Mouse (Mus musculus): ENCODE results near the gene Adamts2. TPM values are rescaled to one million over a fixed set of nuclear protein-coding genes. Genes with fewer than 3 reads are reported as not detected.

Gene Adamts2
- polyA plus RNA-seq, 1 experiment, result 2.6 TPM

GRCm38 (mm10) chr11:50671376-50671775 is 69.5 kb downstream of the Adamts2 start:
- H3K4me3 ChIP-seq (ENCODE audit: low read depth, low read length), result no peak overlapping the region
- no peaks in the 10 kb centered on the region for H3K4me1 ChIP-seq (ENCODE audit: control insufficient read depth, insufficient read depth, insufficient read length, low read length)
- WGBS, result 56% methylated on average over 2 of the region's 2 CpGs
- TF ChIP-seq CTCF (IDR thresholded peaks at IDR 0.05; ENCODE audit: extremely low read depth, insufficient read length, insufficient replicate concordance, low read depth, low read length), result no peak
- no peak for TF ChIP-seq POLR2A (IDR thresholded peaks at IDR 0.05; ENCODE audit: low read depth, low read length)
- H3K27me3 ChIP-seq (ENCODE audit: control insufficient read depth, insufficient read depth, low read length), result no peaks in the 10 kb centered on the region
- no peaks in the 10 kb centered on the region for H3K36me3 ChIP-seq (ENCODE audit: control insufficient read depth, insufficient read depth, low read length)
- no peak overlapping the region for H3K27ac ChIP-seq (ENCODE audit: insufficient read depth, low read depth, low read length)

- Histone ChIP-seq H3K27me3 (ENCODE audit: control insufficient read depth, insufficient read depth, low read length) (no peaks in the 10 kb centered on the region), H3K4me1 (ENCODE audit: control insufficient read depth, insufficient read depth, insufficient read length, low read length) (no peaks in the 10 kb centered on the region)
- 82% methylated on average over 7 of the region's 7 CpGs for WGBS
Observed at GRCm38 (mm10) chr11:50671820-50672310, 70.0 kb downstream of the Adamts2 start.

GRCm38 (mm10) chr11:50672866-50673265 is 71.0 kb downstream of the Adamts2 start:
- H3K27me3 ChIP-seq (ENCODE audit: control insufficient read depth, insufficient read depth, low read length), result no peaks in the 10 kb centered on the region
- TF ChIP-seq CTCF (IDR thresholded peaks at IDR 0.05; ENCODE audit: extremely low read depth, insufficient read length, insufficient replicate concordance, low read depth, low read length), result no peak
- no peak for TF ChIP-seq POLR2A (IDR thresholded peaks at IDR 0.05; ENCODE audit: low read depth, low read length)
- H3K4me3 ChIP-seq (ENCODE audit: low read depth, low read length), result no peak overlapping the region
- 40% methylated on average over 7 of the region's 7 CpGs for WGBS
- H3K27ac ChIP-seq (ENCODE audit: insufficient read depth, low read depth, low read length), result no peak overlapping the region
- no peaks in the 10 kb centered on the region for H3K36me3 ChIP-seq (ENCODE audit: control insufficient read depth, insufficient read depth, low read length)
- no peaks in the 10 kb centered on the region for H3K4me1 ChIP-seq (ENCODE audit: control insufficient read depth, insufficient read depth, insufficient read length, low read length)

More at GRCm38 (mm10) chr11:50671820-50672310, 70.0 kb downstream of the Adamts2 start:
- TF ChIP-seq CTCF (IDR thresholded peaks at IDR 0.05; ENCODE audit: extremely low read depth, insufficient read length, insufficient replicate concordance, low read depth, low read length) (no peak), POLR2A (IDR thresholded peaks at IDR 0.05; ENCODE audit: low read depth, low read length) (no peak)
- no peak overlapping the region for H3K27ac ChIP-seq (ENCODE audit: insufficient read depth, low read depth, low read length)
- no peaks in the 10 kb centered on the region for H3K36me3 ChIP-seq (ENCODE audit: control insufficient read depth, insufficient read depth, low read length)
- H3K4me3 ChIP-seq (ENCODE audit: low read depth, low read length), result no peak overlapping the region

GRCm38 (mm10) chr11:50673525-50674250 is 71.8 kb downstream of the Adamts2 start:
- no peaks in the 10 kb centered on the region for H3K4me1 ChIP-seq (ENCODE audit: control insufficient read depth, insufficient read depth, insufficient read length, low read length)
- no peaks in the 10 kb centered on the region for H3K36me3 ChIP-seq (ENCODE audit: control insufficient read depth, insufficient read depth, low read length)
- H3K4me3 ChIP-seq (ENCODE audit: low read depth, low read length), result no peak overlapping the region
- H3K27me3 ChIP-seq (ENCODE audit: control insufficient read depth, insufficient read depth, low read length), result no peaks in the 10 kb centered on the region
- no peak overlapping the region for H3K27ac ChIP-seq (ENCODE audit: insufficient read depth, low read depth, low read length)
- WGBS, result 65% methylated on average over 7 of the region's 7 CpGs
- TF ChIP-seq POLR2A (IDR thresholded peaks at IDR 0.05; ENCODE audit: low read depth, low read length), result no peak
- no peak for TF ChIP-seq CTCF (IDR thresholded peaks at IDR 0.05; ENCODE audit: extremely low read depth, insufficient read length, insufficient replicate concordance, low read depth, low read length)

- Histone ChIP-seq H3K4me3 (ENCODE audit: low read depth, low read length) (no peak overlapping the region), H3K27ac (ENCODE audit: insufficient read depth, low read depth, low read length) (no peak overlapping the region), H3K36me3 (ENCODE audit: control insufficient read depth, insufficient read depth, low read length) (no peaks in the 10 kb centered on the region), H3K27me3 (ENCODE audit: control insufficient read depth, insufficient read depth, low read length) (no peaks in the 10 kb centered on the region), H3K4me1 (ENCODE audit: control insufficient read depth, insufficient read depth, insufficient read length, low read length) (no peaks in the 10 kb centered on the region)
- TF ChIP-seq POLR2A (IDR thresholded peaks at IDR 0.05; ENCODE audit: low read depth, low read length), result no peak
- no peak for TF ChIP-seq CTCF (IDR thresholded peaks at IDR 0.05; ENCODE audit: extremely low read depth, insufficient read length, insufficient replicate concordance, low read depth, low read length)
- WGBS, result 68% methylated on average over 9 of the region's 9 CpGs
Observed at GRCm38 (mm10) chr11:50674390-50674789, 72.5 kb downstream of the Adamts2 start.

- Histone ChIP-seq H3K36me3 (ENCODE audit: control insufficient read depth, insufficient read depth, low read length) (no peaks in the 10 kb centered on the region), H3K27ac (ENCODE audit: insufficient read depth, low read depth, low read length) (no peak overlapping the region), H3K4me3 (ENCODE audit: low read depth, low read length) (no peak overlapping the region), H3K27me3 (ENCODE audit: control insufficient read depth, insufficient read depth, low read length) (no peaks in the 10 kb centered on the region), H3K4me1 (ENCODE audit: control insufficient read depth, insufficient read depth, insufficient read length, low read length) (no peaks in the 10 kb centered on the region)
- WGBS, result 89% methylated on average over 10 of the region's 10 CpGs
- TF ChIP-seq CTCF (IDR thresholded peaks at IDR 0.05; ENCODE audit: extremely low read depth, insufficient read length, insufficient replicate concordance, low read depth, low read length), result no peak
- TF ChIP-seq POLR2A (IDR thresholded peaks at IDR 0.05; ENCODE audit: low read depth, low read length), result no peak
Observed at GRCm38 (mm10) chr11:50678650-50679049, 76.8 kb downstream of the Adamts2 start.

GRCm38 (mm10) chr11:50681940-50682339 is 80.1 kb downstream of the Adamts2 start:
- H3K27ac ChIP-seq (ENCODE audit: insufficient read depth, low read depth, low read length), result no peak overlapping the region
- 90% methylated on average over 7 of the region's 7 CpGs for WGBS
- no peaks in the 10 kb centered on the region for H3K27me3 ChIP-seq (ENCODE audit: control insufficient read depth, insufficient read depth, low read length)
- H3K4me1 ChIP-seq (ENCODE audit: control insufficient read depth, insufficient read depth, insufficient read length, low read length), result no peaks in the 10 kb centered on the region
- no peaks in the 10 kb centered on the region for H3K36me3 ChIP-seq (ENCODE audit: control insufficient read depth, insufficient read depth, low read length)
- no peak for TF ChIP-seq CTCF (IDR thresholded peaks at IDR 0.05; ENCODE audit: extremely low read depth, insufficient read length, insufficient replicate concordance, low read depth, low read length)
- no peak for TF ChIP-seq POLR2A (IDR thresholded peaks at IDR 0.05; ENCODE audit: low read depth, low read length)
- no peak overlapping the region for H3K4me3 ChIP-seq (ENCODE audit: low read depth, low read length)
